Mouse (Mus musculus) layer of hippocampus, postnatal 25 days (tissue): ENCODE measurements around the gene Wwc1. TPM values are rescaled to one million over a fixed set of nuclear protein-coding genes. Genes with fewer than 3 reads are reported as not detected.
"Not testable (repeated sequence)": the region's sequence is repeated elsewhere in the genome, so short reads cannot be mapped to it uniquely, and the experiment has no call there.

ENCODE experiments used
- DNase-seq, 2 experiments: peaks; one replicate each; pipeline ENCODE4 v3.0.0; 2022; ENCODE audit warnings: mixed read lengths in 2 of 2, low spot score in 1 of 2; ENCODE audit errors: extremely low spot score in 1 of 2
- total RNA-seq, 2 experiments: library from RNA; stranded (reverse); gene quantifications; 2 replicates each; pipeline ENCODE4 v1.2.3; 2021

Wwc1 gene
- total RNA-seq, 2 experiments from 2014 or later = 101 to 122 TPM

DNA sequence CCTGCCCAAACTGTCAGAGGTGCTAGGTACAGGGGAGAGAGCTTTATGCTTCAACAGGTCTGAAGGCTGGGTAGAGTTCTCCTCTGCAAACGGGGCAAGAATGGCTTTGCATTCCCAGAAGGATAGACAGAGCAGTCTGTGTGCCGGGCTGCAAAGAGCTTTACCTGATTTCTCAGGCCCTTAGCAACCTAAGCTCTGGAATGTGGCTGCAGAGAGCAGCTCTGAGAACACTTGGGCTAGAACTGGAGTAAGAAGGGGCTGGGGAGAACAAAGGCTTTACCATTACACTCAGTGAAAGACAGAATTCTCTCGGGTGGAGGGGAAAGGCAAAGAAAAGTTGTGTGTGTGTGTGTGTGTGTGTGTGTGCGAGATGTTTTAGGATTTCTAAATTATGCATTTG lies 86.9 kb downstream of the Wwc1 start:
- no peak for DNase-seq

DNA sequence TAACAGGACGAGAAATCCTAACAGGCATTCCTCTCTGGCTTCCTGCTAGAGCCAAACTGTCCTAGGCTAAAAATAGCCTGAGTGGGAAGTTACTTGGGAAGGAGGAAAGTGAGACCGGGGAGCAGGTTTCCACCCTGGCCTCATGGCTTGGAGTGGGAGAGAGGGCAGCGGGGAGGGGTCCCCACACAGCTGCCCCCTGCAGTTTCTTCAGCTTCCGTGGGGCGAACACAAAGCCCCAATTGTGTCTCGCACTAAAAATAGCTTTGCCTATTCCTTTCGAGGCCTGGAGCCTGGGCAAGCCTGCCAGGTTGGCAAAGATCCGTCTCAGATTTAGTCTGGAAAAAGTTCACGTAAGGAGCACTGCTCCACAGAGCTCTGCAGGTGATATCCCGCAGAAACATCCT lies 87.3 kb downstream of the Wwc1 start:
- peak in 1 of 2 experiments; percentile 26 for DNase-seq

DNA sequence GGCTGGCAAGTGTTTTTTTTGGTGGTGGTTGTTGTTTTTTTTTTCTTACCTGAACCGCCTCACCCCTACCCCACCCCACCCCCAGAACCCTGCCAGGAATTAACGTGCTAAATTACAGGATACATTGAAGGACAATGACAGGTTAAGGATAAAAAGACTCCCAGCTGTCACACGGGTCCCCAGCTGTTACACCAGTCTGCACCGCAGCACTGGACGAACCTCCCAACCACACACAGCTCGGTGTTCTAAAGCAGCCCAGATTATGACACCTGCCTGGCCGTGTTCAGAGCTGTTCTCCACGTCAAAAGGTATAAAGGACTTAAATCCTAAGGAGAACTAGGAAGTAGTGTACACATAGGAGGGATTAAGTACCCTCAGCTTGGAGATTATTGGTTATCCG lies 88.0 kb downstream of the Wwc1 start:
- no peak for DNase-seq

DNA sequence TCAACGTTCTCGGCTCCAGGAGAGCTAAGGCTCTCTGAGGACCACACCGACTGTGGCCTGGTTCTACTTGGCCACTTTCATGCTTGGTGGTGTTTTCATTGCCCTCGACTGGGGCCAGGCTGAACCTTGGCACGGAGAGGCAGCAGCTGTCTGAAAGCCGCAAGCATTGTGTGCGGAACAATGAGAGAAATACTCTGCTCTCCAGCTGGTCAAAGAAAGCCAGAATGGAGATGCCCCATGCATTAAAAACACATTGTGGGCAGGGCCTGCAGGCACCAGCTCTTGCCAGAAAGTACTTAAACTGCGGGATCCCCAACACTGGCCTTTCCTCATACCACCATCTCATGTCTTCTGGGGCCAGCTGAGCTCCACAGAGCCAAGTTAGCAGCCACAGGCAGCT lies 91.5 kb downstream of the Wwc1 start:
- no peak for DNase-seq

DNA sequence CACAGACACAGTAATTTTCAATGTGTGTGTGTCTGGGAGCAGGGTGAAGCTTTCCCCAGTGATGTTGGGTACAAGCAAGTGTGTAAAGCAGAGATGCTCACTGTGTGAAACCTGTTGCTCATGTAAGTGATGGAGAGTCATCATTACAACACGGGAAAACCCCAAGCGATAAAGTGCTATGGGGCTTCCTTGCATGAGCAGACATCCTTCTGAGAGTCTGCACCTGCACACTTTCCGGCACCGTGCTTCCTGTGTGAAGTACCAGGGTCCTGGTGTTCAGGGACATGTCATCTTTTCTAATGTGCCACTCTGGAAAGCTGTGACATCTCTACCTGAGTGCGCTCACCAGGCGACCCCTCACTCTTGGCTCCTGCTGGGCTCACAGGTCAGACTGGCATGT lies 97.5 kb downstream of the Wwc1 start:
- DNase-seq = no peak

DNA sequence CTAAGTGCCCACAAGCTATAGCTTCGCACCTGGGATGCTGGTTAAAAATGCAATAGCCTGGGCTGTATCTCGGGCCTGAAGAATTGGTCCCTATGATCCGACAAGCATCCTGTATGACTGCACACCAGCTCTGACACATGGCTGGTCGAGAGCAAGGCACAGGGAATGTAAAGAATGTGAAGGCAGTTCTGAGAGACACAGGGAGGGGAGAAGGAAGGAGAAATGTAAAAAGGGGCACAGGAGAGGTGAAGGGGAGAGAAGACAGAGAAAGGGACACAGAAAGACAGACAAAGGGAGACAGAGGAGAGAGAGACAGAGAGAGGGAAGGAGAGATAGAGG lies 101.8 kb downstream of the Wwc1 start:
- DNase-seq = no peak

DNA sequence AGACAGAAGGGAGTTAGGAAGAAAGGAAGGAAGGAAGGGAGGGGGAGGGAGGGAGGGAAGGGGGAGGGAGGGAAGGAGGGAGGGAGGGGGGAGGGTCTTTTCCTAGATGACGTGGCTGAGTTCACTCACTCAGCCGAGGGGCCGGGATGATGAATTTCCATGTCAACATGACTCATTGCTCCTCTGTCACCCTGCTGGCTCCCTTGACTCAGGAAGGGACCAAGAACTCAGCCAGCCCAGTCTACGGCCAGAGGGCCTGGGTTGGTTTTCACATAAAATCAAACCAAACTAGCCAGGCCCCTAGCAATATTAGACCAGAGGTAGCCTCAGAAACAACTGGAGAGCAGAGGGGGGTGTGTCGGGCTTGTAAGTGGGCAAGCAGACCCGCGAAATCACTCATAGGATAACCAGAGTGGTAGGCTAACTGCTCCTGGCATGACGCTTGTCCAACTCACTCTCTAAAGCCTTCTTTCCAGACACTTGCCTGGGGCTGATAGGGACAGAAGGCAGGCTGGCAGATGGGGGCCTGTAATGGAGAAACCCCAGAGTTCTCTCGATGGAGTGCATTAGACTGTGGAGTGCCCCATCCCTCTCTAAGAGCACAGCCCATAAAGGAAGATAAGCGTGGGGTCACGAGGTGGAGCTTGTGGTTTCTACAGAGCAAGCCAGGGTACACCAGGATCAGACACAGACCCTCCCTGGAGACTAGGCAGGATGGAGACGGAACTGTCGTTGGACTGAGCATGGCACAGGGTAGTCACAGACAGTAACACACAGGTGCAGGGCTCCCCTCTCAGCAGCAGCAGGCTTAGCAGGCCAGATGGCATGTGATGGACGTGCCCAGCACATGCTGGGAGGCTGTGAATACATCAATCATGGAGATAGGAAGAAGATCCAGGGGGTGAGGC lies 102.4 kb downstream of the Wwc1 start:
- DNase-seq = no peak

DNA sequence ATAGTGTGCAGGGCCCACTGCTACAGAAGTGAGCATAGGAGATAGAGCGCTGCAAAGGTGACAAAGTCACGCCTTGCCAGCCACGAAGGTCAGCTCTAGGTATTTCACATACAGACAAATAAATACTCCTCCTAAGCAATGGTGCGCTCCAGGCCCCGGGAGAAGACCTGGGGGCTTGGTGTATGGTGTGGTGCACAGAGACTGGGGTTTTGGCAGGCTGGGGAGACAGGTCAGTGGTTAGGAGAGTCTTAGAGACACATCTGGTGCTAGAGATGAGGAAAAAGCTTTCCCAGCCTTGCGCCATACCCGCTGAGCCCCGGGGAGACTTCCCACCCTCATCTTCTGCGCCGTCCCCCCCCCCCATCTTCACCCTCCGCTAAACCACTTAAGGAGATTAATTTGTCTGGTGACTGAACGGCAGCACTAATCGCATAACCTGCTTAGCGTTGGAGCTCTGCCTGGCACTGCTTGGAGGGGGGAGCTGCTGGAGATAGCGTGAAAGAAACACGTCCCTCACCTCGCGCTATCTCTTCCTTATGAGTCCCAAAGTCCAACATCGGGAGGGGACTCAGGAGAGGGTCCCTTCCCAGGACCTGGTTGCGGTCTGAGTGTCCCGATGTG lies 106.6 kb downstream of the Wwc1 start:
- no peak for DNase-seq

DNA sequence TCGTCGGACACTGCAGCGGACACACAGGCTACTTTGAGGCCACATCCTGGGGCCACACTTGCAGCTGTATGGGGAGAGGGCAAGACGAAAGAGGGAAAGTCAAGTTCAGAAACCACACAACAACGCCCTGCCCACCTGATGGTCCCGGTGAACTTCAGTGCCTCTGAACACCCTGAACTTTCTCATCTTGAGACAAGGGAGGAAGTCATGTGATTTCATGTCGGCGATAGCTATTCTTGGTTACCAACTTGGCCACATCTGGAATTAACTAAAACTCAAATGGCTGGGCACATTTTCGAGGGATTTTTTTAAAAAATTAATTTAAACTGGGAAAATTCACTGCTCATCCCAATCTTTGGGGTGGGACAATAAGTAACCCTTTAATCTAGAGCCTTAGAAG lies 109.4 kb downstream of the Wwc1 start:
- DNase-seq = no peak

DNA sequence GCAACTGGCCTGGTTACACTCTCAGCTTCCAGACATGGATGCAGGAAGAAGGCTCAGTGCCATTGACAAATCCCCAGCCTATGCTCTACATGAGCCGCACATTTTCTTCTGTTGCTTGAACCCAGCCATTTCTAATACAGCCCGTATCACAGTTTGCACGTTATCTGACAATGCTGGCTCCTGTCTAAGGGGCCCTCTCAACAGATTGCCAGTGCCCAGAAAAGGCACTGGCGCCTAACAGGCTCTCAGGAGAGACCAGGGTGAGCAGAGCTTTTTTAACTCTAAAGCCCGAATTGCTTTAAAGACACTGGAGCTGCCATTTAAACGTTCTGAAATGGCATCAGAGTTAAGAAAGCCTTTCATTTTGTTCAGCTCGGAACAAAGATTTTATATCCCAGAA lies 114.2 kb downstream of the Wwc1 start:
- DNase-seq = no peak

DNA sequence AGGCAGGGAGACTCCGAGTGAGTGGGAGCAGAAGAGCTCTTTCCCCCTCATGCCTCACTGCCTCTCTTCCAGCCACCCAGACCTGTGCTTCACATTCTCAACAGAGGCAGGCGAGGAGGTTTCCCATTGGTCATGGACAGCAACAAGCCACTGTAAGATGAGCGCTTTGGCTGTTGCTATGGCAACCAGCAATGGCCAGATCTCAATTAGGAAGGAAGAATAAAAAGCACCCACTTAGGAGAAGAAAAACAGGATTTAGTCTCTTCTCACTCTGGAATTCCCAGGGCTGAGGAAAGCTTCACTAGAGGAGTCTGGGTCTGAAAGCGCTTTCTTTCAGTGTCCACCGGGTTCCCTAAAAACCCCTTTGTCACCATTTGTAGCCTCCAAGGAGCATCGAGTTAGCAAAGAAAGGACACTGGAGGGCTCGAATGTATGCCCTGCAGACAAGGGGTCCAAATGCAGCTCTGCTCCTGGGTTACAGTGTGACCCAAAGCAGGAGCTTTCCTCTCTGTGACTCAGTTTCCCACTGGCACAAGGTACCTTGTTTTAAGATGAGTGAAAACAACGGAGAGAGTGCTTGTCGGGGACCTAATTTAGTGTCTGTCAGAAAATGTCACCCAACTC lies 115.2 kb downstream of the Wwc1 start:
- no peak for DNase-seq

DNA sequence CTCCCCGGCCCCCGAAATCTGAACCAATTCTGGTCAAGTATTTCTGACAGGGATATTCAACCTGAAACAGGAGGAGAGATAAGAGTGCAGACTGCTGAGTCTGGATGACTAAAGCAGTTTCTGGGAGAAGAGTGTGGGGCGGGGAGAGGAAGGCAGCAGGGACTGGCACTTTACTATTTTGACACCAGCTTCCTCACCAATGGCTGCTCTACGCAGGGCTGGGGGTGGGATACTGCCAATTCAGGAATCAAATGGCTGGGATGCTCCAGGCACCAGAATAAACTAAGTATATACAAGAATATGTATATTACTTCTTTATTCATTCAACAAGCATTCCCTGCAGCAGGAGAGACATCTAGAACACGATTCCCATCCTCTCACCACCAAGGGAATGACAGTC lies 116.7 kb downstream of the Wwc1 start:
- no peak for DNase-seq

DNA sequence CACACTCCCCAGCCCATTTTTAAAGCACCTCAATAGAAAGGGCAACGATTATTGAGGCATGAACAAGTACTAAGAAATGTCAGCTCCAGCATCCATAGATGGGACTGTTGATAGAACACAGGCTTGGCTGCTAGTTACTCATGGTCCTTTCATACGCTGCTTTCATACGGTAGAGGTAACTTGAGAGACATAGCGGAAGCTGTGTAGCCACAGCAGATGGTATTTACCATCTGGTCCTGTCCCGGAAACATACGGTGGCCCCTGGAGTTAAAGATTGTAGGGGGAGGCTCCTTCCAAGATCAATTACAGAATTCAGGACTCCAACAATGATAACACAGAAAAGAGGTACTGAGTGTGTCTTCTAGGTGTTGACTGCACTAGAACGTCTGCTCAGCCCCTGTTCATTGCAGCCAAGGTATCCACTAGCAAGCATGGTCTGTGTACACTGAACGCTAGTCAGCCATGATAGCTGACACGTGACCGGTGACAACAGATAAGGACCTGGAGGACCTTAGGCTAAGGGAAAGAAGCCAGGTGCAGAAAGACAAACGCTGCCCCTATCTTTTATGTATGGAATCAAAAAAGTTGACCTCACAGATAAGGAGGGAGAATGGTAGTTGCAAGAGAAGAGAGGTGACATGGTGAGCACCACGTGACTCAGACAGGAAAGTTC lies 122.8 kb downstream of the Wwc1 start:
- DNase-seq = no peak

DNA sequence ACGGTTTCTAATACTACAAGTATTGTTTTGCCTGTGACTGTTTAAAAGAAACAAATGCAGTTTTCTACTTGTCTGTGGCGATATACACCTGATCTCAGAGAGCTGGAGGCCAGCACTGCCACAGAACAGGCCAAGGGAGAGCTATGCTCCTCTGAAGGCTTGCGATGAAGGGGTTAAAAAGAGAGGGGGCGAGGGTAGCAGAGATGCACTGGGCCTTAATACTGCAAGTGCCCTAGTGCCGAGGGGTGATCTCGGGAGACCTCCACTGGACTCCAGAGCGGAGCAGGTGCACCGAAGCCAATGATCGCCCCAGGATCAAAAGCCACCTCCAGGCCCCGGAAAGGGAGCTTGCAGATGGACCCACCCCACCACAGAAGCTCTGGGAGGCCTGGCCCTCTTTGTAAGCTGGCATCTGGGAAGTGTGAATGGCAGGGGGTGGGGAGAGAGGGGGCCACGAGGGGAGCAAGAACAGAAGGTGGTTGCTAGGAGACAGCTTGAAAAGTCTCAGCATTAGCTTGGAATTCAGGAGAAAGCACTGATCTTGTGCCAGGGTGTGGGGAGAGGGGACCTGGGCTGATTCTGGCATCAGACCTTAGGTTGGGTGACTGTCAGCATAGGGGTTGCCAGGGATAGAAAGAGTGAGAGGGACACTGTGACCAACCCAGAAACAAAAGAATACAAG lies 123.8 kb downstream of the Wwc1 start:
- no peak for DNase-seq

DNA sequence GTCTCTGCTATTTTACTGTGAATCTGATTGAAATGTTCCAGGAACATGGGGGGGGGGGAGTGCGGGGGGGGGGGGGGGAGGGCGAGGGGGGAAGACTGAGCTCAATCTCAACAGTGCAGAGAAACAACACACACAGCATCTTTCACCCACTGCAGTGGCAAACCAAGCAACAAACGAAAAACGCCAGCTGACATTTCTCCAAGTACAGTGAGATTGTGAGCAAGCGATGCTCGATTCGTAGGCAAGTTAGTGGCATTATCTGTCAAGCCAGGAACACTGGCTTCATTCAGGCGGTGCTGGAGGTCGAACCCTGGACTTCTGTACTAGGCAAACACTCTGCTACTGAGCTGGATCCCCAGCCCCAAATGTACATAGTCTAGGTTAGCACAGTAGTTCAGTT lies 124.8 kb downstream of the Wwc1 start:
- no peak for DNase-seq

DNA sequence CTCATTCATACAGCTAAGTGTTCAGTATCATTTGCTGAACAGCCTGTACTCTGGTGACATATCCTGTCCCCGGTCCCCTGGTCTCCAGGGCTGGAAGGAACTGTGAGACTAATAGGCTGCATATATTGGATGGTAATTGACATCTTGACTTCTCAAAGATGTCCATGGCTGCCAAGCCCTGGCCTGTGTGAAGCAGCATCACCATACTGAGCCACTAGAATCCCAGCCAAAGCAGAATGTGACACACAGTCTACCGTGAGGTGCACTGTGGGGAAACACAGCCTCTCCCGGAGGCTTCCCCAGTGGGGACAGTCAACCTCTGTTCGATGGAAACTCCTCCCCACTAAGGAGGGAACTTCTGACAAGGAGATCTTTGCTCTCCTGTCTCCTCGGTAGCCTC lies 125.4 kb downstream of the Wwc1 start:
- DNase-seq = no peak

DNA sequence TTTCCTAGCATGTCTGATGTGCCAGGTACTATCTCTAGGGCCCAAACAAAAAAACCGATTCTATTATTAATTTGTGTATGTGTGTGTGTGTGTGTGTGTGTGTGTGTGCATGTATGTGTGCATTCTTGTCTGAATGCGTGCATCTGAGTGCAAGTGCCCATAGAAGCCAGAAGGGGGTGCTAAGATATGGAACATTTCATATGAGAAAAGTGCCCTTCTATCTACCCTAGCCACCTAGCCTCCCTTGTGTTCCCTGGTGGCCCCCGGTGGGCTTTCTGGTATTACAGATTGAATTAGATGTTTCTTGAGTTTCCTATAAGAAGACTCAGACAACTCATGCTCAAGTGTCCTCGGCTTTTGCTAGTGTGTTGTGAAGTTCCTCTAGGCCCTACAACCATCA lies 126.7 kb downstream of the Wwc1 start:
- no peak for DNase-seq

DNA sequence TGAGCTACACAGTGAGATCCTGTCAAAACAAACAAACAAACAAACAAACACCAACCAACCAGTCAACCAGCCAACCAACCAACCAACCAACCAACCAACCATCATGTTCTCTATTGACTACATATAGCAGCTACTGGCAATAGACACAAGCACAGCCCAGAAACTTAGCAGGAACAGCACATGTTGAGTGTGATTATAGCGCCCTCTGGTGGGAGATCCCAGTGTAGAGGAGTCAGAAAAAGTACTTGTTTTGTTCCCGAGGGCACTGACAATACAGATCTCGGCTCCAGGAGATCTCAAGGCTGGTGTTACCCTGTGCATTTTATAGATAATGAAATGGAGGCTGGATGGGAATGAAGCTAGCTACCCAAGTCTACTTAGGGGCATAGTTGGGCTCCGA lies 127.6 kb downstream of the Wwc1 start:
- DNase-seq = peak in 1 of 2 experiments; percentile 48

DNA sequence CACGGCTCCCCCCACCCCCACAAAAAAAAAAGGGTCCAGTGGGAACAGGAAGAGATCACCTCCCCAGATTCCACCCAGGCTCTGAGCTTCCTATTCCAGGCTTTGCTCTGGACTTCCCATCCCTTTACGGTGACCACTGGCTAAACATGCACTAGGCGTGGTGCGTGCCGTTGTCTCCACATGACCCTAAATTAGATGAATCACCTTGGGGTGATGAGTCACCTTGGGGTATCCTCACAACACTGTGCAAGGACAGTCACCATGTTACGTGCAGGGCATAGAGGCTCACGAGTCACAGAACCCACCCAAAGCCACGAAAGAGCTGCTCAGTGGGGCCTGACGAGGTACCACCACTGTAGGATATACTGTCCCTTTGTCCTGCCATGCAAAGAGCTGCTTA lies 136.0 kb downstream of the Wwc1 start:
- DNase-seq = no peak

DNA sequence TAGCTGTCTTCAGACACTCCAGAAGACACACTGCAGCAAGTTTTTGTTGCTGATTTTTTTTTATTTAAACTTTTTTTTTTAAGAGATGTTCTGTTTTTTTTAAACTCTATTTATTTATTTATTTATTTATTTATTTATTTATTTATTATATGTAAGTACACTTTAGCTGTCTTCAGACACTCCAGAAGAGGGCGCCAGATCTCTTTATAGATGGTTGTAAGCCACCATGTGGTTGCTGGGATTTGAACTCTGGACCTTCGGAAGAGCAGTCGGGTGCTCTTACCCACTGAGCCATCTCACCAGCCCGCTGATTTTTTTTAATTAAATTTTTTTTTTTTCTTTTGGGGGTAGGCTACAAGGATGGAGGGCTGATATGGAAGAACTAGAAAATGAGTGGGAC lies 137.8 kb downstream of the Wwc1 start:
- not testable (repeated sequence) for DNase-seq
